Mouse (Mus musculus): ENCODE measurements at regions not wholly inside any gene's neighbourhood (a gene's known extent, or its start where the extent isn't known, plus 50 kb on each side); places are given as distances from the start of the nearest gene placed in this dataset.

GRCm38 (mm10) chr2:51055339-51055738, 93.6 kb downstream of the Rnd3 start:
- 53% methylated on average over 3 of the region's 3 CpGs for WGBS
- Histone ChIP-seq H3K4me2 (replicated peaks) (no peak overlapping the region), H3K36me3 (replicated peaks; ENCODE audit: control insufficient read depth, insufficient read depth) (no peaks in the 10 kb centered on the region), H3K4me3 (replicated peaks; ENCODE audit: low read length) (no peak overlapping the region), H3K27me3 (ENCODE audit: control insufficient read depth, insufficient read depth, low read length) (no peaks in the 10 kb centered on the region), H3K27ac (no peak overlapping the region), H3K4me1 (replicated peaks; ENCODE audit: control insufficient read depth, insufficient read depth, low read length) (0 out of 2 replicates have a peak, but pooled peaks cover 4% of the 10 kb centered on the region), H3K9me3 (ENCODE audit: control insufficient read depth, low read length) (no peaks in the 10 kb centered on the region), H3K9ac (no peak overlapping the region)
- ATAC-seq (ENCODE audit: low FRiP score) (no peak), DNase-seq (ENCODE audit: low spot score) (no peak)

- ATAC-seq (ENCODE audit: low FRiP score), result no peak
- Histone ChIP-seq H3K27me3 (ENCODE audit: control insufficient read depth, insufficient read depth, low read length) (no peaks in the 10 kb centered on the region), H3K9me3 (ENCODE audit: control insufficient read depth, low read length) (no peaks in the 10 kb centered on the region), H3K4me2 (replicated peaks) (no peak overlapping the region), H3K4me1 (replicated peaks; ENCODE audit: control insufficient read depth, insufficient read depth, low read length) (no peaks in the 10 kb centered on the region), H3K36me3 (replicated peaks; ENCODE audit: control insufficient read depth, insufficient read depth) (no peaks in the 10 kb centered on the region), H3K4me3 (replicated peaks; ENCODE audit: low read length) (no peak overlapping the region), H3K27ac (no peak overlapping the region), H3K9ac (no peak overlapping the region)
- no peak for DNase-seq (ENCODE audit: low spot score)
- 56% methylated on average over 3 of the region's 3 CpGs for WGBS
Observed at GRCm38 (mm10) chr2:51049834-51050170, 99.1 kb downstream of the Rnd3 start.

GRCm38 (mm10) chr2:51049101-51049833, 99.6 kb downstream of the Rnd3 start:
- Histone ChIP-seq H3K9me3 (ENCODE audit: control insufficient read depth, low read length) (no peaks in the 10 kb centered on the region), H3K36me3 (replicated peaks; ENCODE audit: control insufficient read depth, insufficient read depth) (no peaks in the 10 kb centered on the region), H3K9ac (no peak overlapping the region), H3K27me3 (ENCODE audit: control insufficient read depth, insufficient read depth, low read length) (no peaks in the 10 kb centered on the region), H3K4me2 (replicated peaks) (no peak overlapping the region), H3K4me3 (replicated peaks; ENCODE audit: low read length) (no peak overlapping the region), H3K4me1 (replicated peaks; ENCODE audit: control insufficient read depth, insufficient read depth, low read length) (no peaks in the 10 kb centered on the region), H3K27ac (no peak overlapping the region)
- 66% methylated on average over 8 of the region's 8 CpGs for WGBS
- no peak for DNase-seq (ENCODE audit: low spot score)
- ATAC-seq (ENCODE audit: low FRiP score), result no peak

- Histone ChIP-seq H3K4me2 (replicated peaks) (no peak overlapping the region), H3K4me3 (replicated peaks; ENCODE audit: low read length) (no peak overlapping the region), H3K36me3 (replicated peaks; ENCODE audit: control insufficient read depth, insufficient read depth) (no peaks in the 10 kb centered on the region), H3K9me3 (ENCODE audit: control insufficient read depth, low read length) (no peaks in the 10 kb centered on the region), H3K4me1 (replicated peaks; ENCODE audit: control insufficient read depth, insufficient read depth, low read length) (no peaks in the 10 kb centered on the region), H3K27me3 (ENCODE audit: control insufficient read depth, insufficient read depth, low read length) (no peaks in the 10 kb centered on the region), H3K9ac (no peak overlapping the region), H3K27ac (no peak overlapping the region)
- no peak for DNase-seq (ENCODE audit: low spot score)
- WGBS, result 58% methylated on average over 5 of the region's 5 CpGs
- no peak for ATAC-seq (ENCODE audit: low FRiP score)
Observed at GRCm38 (mm10) chr2:51047520-51047919, 101.4 kb downstream of the Rnd3 start.

- H3K4me2 ChIP-seq (replicated peaks), result no peak overlapping the region
- H3K9ac ChIP-seq, result no peak overlapping the region
- H3K36me3 ChIP-seq (replicated peaks; ENCODE audit: control insufficient read depth, insufficient read depth), result no peaks in the 10 kb centered on the region
- H3K9me3 ChIP-seq (ENCODE audit: control insufficient read depth, low read length), result no peaks in the 10 kb centered on the region
- WGBS, result 54% methylated on average over 2 of the region's 2 CpGs
- no peak overlapping the region for H3K27ac ChIP-seq
- no peaks in the 10 kb centered on the region for H3K4me1 ChIP-seq (replicated peaks; ENCODE audit: control insufficient read depth, insufficient read depth, low read length)
- no peak for DNase-seq (ENCODE audit: low spot score)
- H3K4me3 ChIP-seq (replicated peaks; ENCODE audit: low read length), result no peak overlapping the region
- no peaks in the 10 kb centered on the region for H3K27me3 ChIP-seq (ENCODE audit: control insufficient read depth, insufficient read depth, low read length)
- no peak for ATAC-seq (ENCODE audit: low FRiP score)
Observed at GRCm38 (mm10) chr2:51045626-51046025, 103.3 kb downstream of the Rnd3 start.

- no peak overlapping the region for H3K9ac ChIP-seq
- no peak overlapping the region for H3K27ac ChIP-seq
- H3K36me3 ChIP-seq (replicated peaks; ENCODE audit: control insufficient read depth, insufficient read depth), result no peaks in the 10 kb centered on the region
- H3K4me3 ChIP-seq (replicated peaks; ENCODE audit: low read length), result no peak overlapping the region
- no peaks in the 10 kb centered on the region for H3K27me3 ChIP-seq (ENCODE audit: control insufficient read depth, insufficient read depth, low read length)
- WGBS, result 48% methylated on average over 7 of the region's 7 CpGs
- ATAC-seq (ENCODE audit: low FRiP score), result no peak
- no peaks in the 10 kb centered on the region for H3K9me3 ChIP-seq (ENCODE audit: control insufficient read depth, low read length)
- no peak overlapping the region for H3K4me2 ChIP-seq (replicated peaks)
- peaks cover 9% of the 10 kb centered on the region; the same call in 1 of the 2 replicates for H3K4me1 ChIP-seq (replicated peaks; ENCODE audit: control insufficient read depth, insufficient read depth, low read length)
- no peak for DNase-seq (ENCODE audit: low spot score)
Observed at GRCm38 (mm10) chr2:51041101-51041500, 107.8 kb downstream of the Rnd3 start.

GRCm38 (mm10) chr2:51038685-51039084, 110.2 kb downstream of the Rnd3 start:
- ATAC-seq (ENCODE audit: low FRiP score), result peak; percentile 55; the same call in 1 of the 2 replicates
- 29% methylated on average over 6 of the region's 6 CpGs for WGBS
- Histone ChIP-seq H3K9me3 (ENCODE audit: control insufficient read depth, low read length) (no peaks in the 10 kb centered on the region), H3K4me3 (replicated peaks; ENCODE audit: low read length) (no peak overlapping the region), H3K36me3 (replicated peaks; ENCODE audit: control insufficient read depth, insufficient read depth) (no peaks in the 10 kb centered on the region), H3K4me2 (replicated peaks) (no peak overlapping the region), H3K27me3 (ENCODE audit: control insufficient read depth, insufficient read depth, low read length) (no peaks in the 10 kb centered on the region), H3K9ac (no peak overlapping the region), H3K4me1 (replicated peaks; ENCODE audit: control insufficient read depth, insufficient read depth, low read length) (peaks cover 9% of the 10 kb centered on the region; the same call in 1 of the 2 replicates), H3K27ac (0 out of 2 replicates have a peak overlapping the region, but pooled peaks have one; percentile 48)
- DNase-seq (ENCODE audit: low spot score), result peak; percentile 53

- H3K9ac ChIP-seq, result no peak overlapping the region
- H3K4me3 ChIP-seq (replicated peaks; ENCODE audit: low read length), result no peak overlapping the region
- H3K4me2 ChIP-seq (replicated peaks), result no peak overlapping the region
- no peaks in the 10 kb centered on the region for H3K27me3 ChIP-seq (ENCODE audit: control insufficient read depth, insufficient read depth, low read length)
- peaks cover 9% of the 10 kb centered on the region; the same call in 1 of the 2 replicates for H3K4me1 ChIP-seq (replicated peaks; ENCODE audit: control insufficient read depth, insufficient read depth, low read length)
- no peaks in the 10 kb centered on the region for H3K9me3 ChIP-seq (ENCODE audit: control insufficient read depth, low read length)
- no peak for DNase-seq (ENCODE audit: low spot score)
- no peak for ATAC-seq (ENCODE audit: low FRiP score)
- no peaks in the 10 kb centered on the region for H3K36me3 ChIP-seq (replicated peaks; ENCODE audit: control insufficient read depth, insufficient read depth)
- WGBS, result 68% methylated on average over 5 of the region's 5 CpGs
- H3K27ac ChIP-seq, result no peak overlapping the region
Observed at GRCm38 (mm10) chr2:51036995-51037394, 111.9 kb downstream of the Rnd3 start.

GRCm38 (mm10) chr2:51036190-51036755, 112.6 kb downstream of the Rnd3 start:
- ATAC-seq (ENCODE audit: low FRiP score) (no peak), DNase-seq (ENCODE audit: low spot score) (no peak)
- H3K4me2 ChIP-seq (replicated peaks), result no peak overlapping the region
- no peaks in the 10 kb centered on the region for H3K36me3 ChIP-seq (replicated peaks; ENCODE audit: control insufficient read depth, insufficient read depth)
- no peaks in the 10 kb centered on the region for H3K27me3 ChIP-seq (ENCODE audit: control insufficient read depth, insufficient read depth, low read length)
- no peaks in the 10 kb centered on the region for H3K9me3 ChIP-seq (ENCODE audit: control insufficient read depth, low read length)
- no peak overlapping the region for H3K27ac ChIP-seq
- no peak overlapping the region for H3K9ac ChIP-seq
- peaks cover 9% of the 10 kb centered on the region; the same call in 1 of the 2 replicates for H3K4me1 ChIP-seq (replicated peaks; ENCODE audit: control insufficient read depth, insufficient read depth, low read length)
- WGBS, result 45% methylated on average over 8 of the region's 8 CpGs
- H3K4me3 ChIP-seq (replicated peaks; ENCODE audit: low read length), result no peak overlapping the region
